Mouse (Mus musculus) erythroblast, embryonic 14.5 days (primary cell): ENCODE measurements around the gene Vps11.

Experiments used
- GATA1 ChIP-seq: IDR thresholded peaks from 2 replicates; pipeline ENCODE4 v1.6.1; 2012; ENCODE audit warnings: low read length, inconsistent platforms, mixed read lengths
- TAL1 ChIP-seq: IDR thresholded peaks from 3 replicates; pipeline ENCODE4 v1.6.1; 2012; ENCODE audit warnings: low read length, inconsistent platforms, mixed read lengths

DNA sequence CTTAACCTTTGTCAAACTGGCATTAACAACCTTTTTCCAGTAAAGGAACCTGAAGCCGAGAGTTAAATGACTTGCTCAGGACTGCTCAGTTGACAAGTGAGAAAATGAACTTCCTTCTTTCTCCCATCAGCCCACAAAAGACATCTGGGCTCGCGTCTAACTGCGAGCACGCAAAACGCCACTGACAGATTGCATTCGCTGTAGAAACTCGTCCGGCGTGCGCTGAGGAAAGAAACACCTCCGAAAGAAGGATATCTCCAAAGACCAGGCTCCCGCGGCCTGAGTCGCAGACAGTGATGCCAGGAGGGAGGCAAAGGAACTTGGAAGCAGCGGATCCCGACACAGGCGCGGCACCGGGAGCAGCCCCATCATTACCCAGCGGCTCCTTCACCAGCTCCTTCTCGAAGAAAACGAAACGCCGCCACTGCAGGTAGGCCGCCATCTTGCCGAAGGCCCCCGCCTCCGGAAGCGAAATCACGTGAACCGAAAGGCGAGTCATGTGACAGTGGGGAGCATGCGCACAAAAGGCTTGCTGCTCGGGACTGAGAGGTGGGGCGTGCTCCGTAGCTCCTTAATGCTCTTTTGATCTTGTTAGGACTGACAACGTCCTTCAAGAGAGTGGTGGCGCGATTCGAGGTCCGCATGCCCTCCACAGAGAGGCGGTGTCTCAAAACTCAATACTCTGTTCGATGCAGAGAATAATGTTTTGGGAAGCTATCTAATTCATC, at the start of gene Vps11:
- no peak for TF ChIP-seq GATA1
- no peak for TF ChIP-seq TAL1
